Mouse (Mus musculus) T-helper 17 cell (primary cell): Measurements from ENCODE around the gene Enox1.

ENCODE experiments used
- in situ Hi-C, 2 experiments: fragments of 300-600 bp; cut with MboI, MseI; formaldehyde crosslinking; loops; 1 replicate in 1 of 2; 2 replicates in 1 of 2; pipeline ENCODE4 v1.15.1; 2025; ENCODE audit warnings: high pct_unique_total_duplicates in 2 of 2

Enox1 gene

GRCm38 (mm10) chr14:77448001-77448400 lies 291.4 kb downstream of the Enox1 start:
- in situ Hi-C loops = no loop called here

- in situ Hi-C loops = no loop called here
Measured at GRCm38 (mm10) chr14:77451916-77452315, 295.4 kb downstream of the Enox1 start.

- in situ Hi-C loops = no loop called here
Measured at GRCm38 (mm10) chr14:77456066-77456465, 299.5 kb downstream of the Enox1 start.

GRCm38 (mm10) chr14:77456876-77457275 lies 300.3 kb downstream of the Enox1 start:
- in situ Hi-C loops = no loop called here

GRCm38 (mm10) chr14:77458217-77458616 lies 301.7 kb downstream of the Enox1 start:
- in situ Hi-C loops = no loop called here

- in situ Hi-C loops = no loop called here
Measured at GRCm38 (mm10) chr14:77463919-77464318, 307.4 kb downstream of the Enox1 start.

- in situ Hi-C loops = no loop called here
Measured at GRCm38 (mm10) chr14:77464782-77465181, 308.2 kb downstream of the Enox1 start.

GRCm38 (mm10) chr14:77470577-77470976 lies 314.0 kb downstream of the Enox1 start:
- in situ Hi-C loops = no loop called here

- in situ Hi-C loops = no loop called here
Measured at GRCm38 (mm10) chr14:77473501-77473900, 316.9 kb downstream of the Enox1 start.

GRCm38 (mm10) chr14:77474026-77474425 lies 317.5 kb downstream of the Enox1 start:
- in situ Hi-C loops = no loop called here

GRCm38 (mm10) chr14:77475134-77475820 lies 318.7 kb downstream of the Enox1 start:
- in situ Hi-C loops = no loop called here

- in situ Hi-C loops = no loop called here
Measured at GRCm38 (mm10) chr14:77477704-77478103, 321.1 kb downstream of the Enox1 start.

- in situ Hi-C loops = no loop called here
Measured at GRCm38 (mm10) chr14:77478210-77478609, 321.6 kb downstream of the Enox1 start.

GRCm38 (mm10) chr14:77478692-77479091 lies 322.1 kb downstream of the Enox1 start:
- in situ Hi-C loops = no loop called here

GRCm38 (mm10) chr14:77483076-77483475 lies 326.5 kb downstream of the Enox1 start:
- in situ Hi-C loops = no loop called here

GRCm38 (mm10) chr14:77484951-77485447 lies 328.4 kb downstream of the Enox1 start:
- in situ Hi-C loops = no loop called here

- in situ Hi-C loops = no loop called here
Measured at GRCm38 (mm10) chr14:77490699-77491098, 334.1 kb downstream of the Enox1 start.

GRCm38 (mm10) chr14:77491731-77492130 lies 335.2 kb downstream of the Enox1 start:
- in situ Hi-C loops = no loop called here

- in situ Hi-C loops = no loop called here
Measured at GRCm38 (mm10) chr14:77499996-77500581, 343.5 kb downstream of the Enox1 start.

- in situ Hi-C loops = no loop called here
Measured at GRCm38 (mm10) chr14:77504458-77505135, 348.0 kb downstream of the Enox1 start.

GRCm38 (mm10) chr14:77506341-77506740 lies 349.8 kb downstream of the Enox1 start:
- in situ Hi-C loops = no loop called here

- in situ Hi-C loops = no loop called here
Measured at GRCm38 (mm10) chr14:77508036-77508435, 351.5 kb downstream of the Enox1 start.

- in situ Hi-C loops = no loop called here
Measured at GRCm38 (mm10) chr14:77509042-77509441, 352.5 kb downstream of the Enox1 start.
